Mouse (Mus musculus): ENCODE results near the gene Hoxb7. TPM values are rescaled to one million over a fixed set of nuclear protein-coding genes. Genes with fewer than 3 reads are reported as not detected.

Hoxb7 gene
- total RNA-seq, 2 experiments from 2014 or later = 33.5 to 59.0 TPM

GRCm38 (mm10) chr11:96267021-96267920, 19.2 kb upstream of the Hoxb7 start:
- no peak for DNase-seq (ENCODE audit: low spot score in 2 of 2)

- DNase-seq (ENCODE audit: low spot score in 2 of 2) = peak; percentile 9 to 20
These were observed 18.2 kb upstream of the Hoxb7 start for GRCm38 (mm10) chr11:96268031-96268745.

DNA sequence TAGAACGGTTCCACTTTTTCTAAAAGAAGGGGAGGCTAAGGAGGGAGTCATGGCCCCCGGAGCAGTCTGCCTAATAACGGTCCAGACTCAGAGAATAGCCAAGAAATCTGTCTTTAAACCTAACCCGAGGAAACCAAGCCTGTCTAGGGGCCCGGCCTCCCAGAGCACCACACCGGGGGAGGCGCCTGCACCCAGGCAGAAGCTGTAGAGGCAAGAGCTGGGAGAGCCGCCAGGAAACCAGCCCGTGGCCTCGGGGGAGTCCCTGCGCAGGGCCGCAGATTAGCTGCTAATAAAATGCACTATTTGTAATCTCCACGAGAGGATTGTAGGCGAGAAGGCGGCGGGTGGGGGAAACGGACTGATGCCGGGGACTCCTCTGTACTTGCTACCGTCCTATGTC, 16.6 kb upstream of the Hoxb7 start:
- peak; percentile 72 to 81 for DNase-seq (ENCODE audit: low spot score in 2 of 2)

DNA sequence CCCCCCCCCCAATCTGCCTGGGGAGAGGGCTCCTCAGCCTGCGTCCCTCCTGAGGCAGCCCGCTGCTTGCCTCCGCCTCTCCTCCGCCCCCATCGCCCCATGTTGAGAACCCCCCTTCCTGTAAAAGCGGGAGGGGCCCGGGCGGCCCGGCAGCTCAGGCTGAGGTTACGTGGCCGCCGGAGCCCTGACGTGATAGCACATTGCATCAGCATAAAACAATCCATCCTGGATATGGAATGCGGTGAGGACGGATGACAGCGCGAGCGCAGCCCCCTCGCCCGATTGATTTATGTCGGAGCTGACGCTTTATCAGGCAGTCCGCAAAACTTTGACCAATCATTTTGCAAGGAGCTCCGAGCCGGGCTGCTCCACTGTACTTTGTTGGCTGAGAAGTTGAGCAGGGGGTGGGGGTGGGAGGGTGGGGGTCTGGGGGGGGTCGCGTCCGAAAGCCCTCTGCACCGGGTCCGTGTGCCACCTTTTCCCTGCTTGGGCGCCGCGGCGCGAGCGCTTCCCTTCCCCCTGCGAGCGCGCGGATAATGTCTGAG, 15.4 kb upstream of the Hoxb7 start, which contains the start of gene Hoxb9:
TSS of gene Hoxb9 (plus strand) at position 462 of the 545 bp plus-strand sequence.
- peak; percentile 74 to 85 for DNase-seq (ENCODE audit: low spot score in 2 of 2)

- peak; percentile 63 to 76 for DNase-seq (ENCODE audit: low spot score in 2 of 2)
These were observed 14.8 kb upstream of the Hoxb7 start for GRCm38 (mm10) chr11:96271541-96272011.

DNA sequence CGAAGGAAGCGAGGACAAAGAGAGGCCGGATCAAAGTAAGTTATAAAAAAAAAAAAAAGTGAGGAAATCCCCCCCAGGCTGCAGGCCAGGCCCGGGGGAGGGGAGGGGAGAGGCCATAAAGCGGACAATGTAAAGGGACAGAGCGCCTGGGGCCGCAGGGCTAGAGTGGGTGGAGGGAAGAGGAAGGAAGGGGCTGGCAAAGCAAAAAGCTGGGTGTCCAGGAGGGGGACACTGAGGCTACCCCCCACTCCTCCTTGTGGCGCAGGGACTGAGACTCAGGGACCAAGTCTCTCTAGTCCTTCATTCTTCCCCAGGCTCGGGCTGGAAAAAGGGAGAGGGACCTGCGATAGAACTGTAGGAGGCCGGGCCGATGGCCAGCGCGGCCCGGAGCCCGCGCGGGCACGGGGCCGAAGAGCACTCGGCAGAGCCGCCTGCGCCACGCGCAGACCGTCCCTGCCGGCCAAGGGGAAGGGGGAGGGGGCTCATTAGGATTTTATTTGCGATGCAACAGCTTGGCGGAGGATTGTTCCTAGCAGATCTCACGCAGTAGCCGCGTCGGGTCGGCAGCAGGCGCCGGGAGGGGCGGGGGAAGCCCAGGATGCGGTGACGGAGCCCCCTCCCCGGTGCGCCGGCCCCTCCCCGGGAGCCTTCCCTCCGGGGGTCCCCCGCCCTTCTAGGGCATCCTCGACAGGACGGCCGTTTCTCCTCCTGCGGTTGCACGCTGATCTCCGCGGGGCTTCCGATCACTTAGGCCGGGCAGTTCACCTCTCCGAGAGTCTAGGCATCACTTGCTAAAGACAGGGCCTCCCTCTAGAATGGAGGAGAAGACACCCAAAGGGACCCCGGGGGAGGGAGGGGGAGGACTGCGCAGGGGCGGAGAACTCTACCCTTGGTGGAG, 14.2 kb upstream of the Hoxb7 start:
- DNase-seq (ENCODE audit: low spot score in 2 of 2) = peak in 1 of 2 experiments; percentile 54

- DNase-seq (ENCODE audit: low spot score in 2 of 2) = no peak
These were observed 12.0 kb upstream of the Hoxb7 start for GRCm38 (mm10) chr11:96274428-96274827.

DNA sequence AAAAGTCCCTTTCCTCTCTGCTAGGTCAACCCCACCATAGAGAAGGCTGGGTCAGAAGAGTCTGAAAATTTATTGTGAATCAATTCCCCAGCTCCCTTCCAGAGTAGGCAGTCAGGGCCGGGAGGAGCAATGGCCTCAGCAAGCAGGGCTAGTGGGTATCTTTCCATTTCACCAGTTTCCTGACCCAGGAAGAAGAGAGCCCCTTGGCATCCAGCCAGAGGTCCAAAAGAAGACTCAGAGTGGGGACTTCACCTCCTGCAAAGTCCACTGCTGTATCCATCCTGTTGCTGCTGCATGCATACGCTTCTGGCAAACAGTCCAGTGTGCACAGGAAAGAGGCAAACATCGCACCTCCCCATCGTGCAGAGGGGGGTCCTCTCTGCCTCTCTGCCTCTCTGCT, 10.5 kb upstream of the Hoxb7 start:
- peak in 1 of 2 experiments; percentile 64 for DNase-seq (ENCODE audit: low spot score in 2 of 2)

DNA sequence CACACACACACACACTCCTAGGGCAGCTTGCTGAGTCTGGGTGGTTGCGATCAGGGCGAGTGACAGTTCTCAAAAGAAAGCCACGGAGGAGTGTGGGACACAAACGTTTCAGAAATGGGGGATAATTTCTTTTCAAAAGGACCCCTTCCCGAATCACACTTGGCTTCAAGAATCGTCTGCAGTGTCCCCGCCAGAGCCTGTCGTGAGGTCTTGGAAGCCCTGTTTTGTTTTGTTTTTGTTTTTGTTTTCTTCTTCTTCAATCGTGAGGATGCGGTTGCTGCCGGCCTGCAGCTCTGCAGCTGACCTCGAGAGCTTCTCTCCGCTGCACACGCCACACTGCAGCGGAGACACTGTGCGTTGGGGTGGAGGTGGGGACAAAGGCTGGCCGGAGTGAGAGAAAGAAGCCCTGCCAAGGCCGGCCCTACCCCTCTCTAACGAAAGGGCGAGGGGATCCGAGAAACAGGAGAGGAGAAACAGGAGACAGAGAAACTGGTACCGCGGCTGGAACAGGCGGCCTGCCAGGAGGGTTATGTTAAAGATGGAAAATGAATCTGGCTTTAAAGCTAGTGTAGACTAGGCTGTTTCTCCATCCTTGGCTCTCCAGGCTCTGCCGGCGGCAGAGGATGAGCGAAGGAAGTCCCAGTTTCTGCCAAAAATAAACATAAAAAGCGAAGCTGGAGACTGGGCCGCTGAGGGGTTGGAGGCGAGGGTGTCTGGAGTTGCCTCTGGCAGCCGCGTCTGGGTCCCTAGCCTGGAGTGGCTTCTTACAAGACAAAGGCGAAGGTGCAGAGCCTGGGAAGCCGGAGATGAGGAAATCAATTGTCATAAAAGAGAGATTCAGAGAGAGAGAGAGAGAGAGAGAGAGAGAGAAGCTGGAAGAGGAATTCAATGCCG, 9.0 kb upstream of the Hoxb7 start:
- peak in 1 of 2 experiments; percentile 67 for DNase-seq (ENCODE audit: low spot score in 2 of 2)

- DNase-seq (ENCODE audit: low spot score in 2 of 2) = no peak
These were observed 8.1 kb upstream of the Hoxb7 start for GRCm38 (mm10) chr11:96278324-96278723.

- DNase-seq (ENCODE audit: low spot score in 2 of 2) = peak; percentile 90 to 93
These were observed 7.7 kb upstream of the Hoxb7 start for GRCm38 (mm10) chr11:96278773-96279172.

DNA sequence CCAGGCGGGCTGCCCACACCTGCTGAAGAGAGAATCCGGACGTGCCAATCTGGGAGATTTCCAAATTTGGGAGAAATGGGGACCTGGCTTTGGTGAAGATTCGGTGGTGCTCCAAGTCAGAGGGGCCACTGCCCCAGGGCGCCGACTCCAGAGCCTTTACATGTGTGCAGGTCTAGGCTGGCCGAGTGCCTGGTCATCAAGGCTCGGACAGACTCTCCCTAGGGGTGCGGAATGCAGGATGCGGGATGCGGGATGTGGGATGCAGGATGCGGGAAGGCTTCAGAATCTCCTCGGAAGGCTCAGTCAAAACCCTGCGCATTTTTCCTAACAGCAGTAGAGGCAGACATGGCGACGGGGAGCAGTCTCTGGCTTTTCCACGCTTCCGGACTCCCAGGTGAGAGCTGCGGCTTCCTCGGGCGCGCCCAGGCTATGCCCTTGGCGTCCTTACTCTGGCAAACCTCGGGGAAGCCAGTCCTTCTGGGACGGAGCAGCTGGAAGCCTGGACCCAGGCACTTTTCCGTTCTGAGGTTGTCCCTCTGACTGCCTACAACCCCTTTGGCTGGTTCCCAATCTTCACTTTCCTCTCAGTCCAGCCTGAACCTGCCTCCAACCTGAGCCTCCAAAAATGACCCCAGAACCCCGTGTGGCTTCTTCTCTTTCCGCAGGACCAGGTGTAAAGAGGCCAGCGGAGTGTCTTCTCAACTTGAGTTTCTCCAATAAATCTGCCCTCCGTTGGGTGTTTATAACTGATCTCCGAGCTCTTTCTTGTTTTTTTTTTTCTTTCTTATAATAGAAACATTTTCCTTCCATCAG, 6.8 kb upstream of the Hoxb7 start:
- peak; percentile 46 to 56 for DNase-seq (ENCODE audit: low spot score in 2 of 2)

GRCm38 (mm10) chr11:96280399-96281378, 5.7 kb upstream of the Hoxb7 start:
- DNase-seq (ENCODE audit: low spot score in 2 of 2) = peak in 1 of 2 experiments; percentile 32

- no peak for DNase-seq (ENCODE audit: low spot score in 2 of 2)
These were observed 5.0 kb upstream of the Hoxb7 start for GRCm38 (mm10) chr11:96281396-96281795.

DNA sequence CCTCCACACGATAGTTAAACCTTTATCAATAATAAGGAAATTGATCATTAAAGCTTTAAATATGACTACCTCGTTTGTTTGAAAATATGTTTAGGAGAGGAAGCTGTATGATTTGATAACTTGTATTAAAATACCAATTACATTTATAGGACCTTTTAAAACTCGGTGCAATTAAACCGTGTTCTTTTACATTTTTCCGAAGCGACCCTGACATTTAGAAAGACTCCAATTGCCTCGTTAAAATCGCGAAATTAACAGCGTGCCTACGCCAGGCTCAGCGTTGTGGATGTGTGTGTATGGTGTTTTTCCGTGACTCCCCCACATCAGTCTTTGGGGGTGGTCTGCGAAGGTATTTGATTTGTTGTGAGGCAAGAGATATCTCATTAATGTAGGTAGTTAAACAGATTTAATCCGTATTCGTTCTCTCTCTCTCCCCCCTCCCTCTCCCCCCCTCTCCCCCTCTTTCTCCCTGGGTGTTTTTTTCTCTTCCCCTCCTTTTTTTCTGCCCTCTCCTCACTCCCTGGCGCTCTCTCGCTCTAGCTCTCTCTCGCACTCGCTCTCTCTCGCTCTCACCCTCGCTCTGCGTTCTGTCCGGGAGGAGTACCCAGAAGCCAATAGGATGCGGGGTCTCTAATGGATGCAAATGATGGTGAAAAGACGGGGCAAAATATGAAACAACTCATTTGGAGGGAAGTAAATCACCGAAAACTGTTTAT, 4.4 kb upstream of the Hoxb7 start, which contains the start of gene Hoxb8:
TSS of gene Hoxb8 (plus strand) at position 51 of the 716 bp plus-strand sequence.
- DNase-seq (ENCODE audit: low spot score in 2 of 2) = peak in 1 of 2 experiments; percentile 44

- DNase-seq (ENCODE audit: low spot score in 2 of 2) = peak in 1 of 2 experiments; percentile 42
These were observed 3.5 kb upstream of the Hoxb7 start for GRCm38 (mm10) chr11:96282795-96283430.
